Mouse (Mus musculus) forebrain, embryonic 14.5 days (tissue): ENCODE results near the gene Tmem80. TPM values are rescaled to one million over a fixed set of nuclear protein-coding genes. Genes with fewer than 3 reads are reported as not detected.

Source experiments
- ATAC-seq: fragments of 200-750 bp; cut with Nextera tagmentation; 2 replicates; pipeline ENCODE4 v1.8.0; 2017; ENCODE audit warnings: mild to moderate bottlenecking, moderate library complexity
- DNase-seq: peaks from one replicate; pipeline ENCODE4 v3.0.0-alpha.2; 2015; ENCODE audit warnings: low spot score
- H3K27ac ChIP-seq: fragments of 300-500 bp; sonication (generic); 2 replicates; pipeline ENCODE4 v1.5.1; 2014; ENCODE audit warnings: low read depth, mild to moderate bottlenecking, control low read depth, low read length, moderate library complexity
- H3K27me3 ChIP-seq: fragments of 300-500 bp; sonication (generic); replicated peaks from 2 replicates; pipeline ENCODE4 v1.6.1; 2014; ENCODE audit warnings: low read length, control low read depth, mixed read lengths; ENCODE audit not compliant: control insufficient read depth, insufficient read depth
- H3K36me3 ChIP-seq: fragments of 300-500 bp; sonication (generic); 2 replicates; pipeline ENCODE4 v1.6.1; 2014; ENCODE audit warnings: low read length, control low read depth; ENCODE audit not compliant: control insufficient read depth, insufficient read depth
- H3K4me1 ChIP-seq: fragments of 300-500 bp; sonication (generic); 2 replicates; pipeline ENCODE4 v1.6.1; 2014; ENCODE audit warnings: antibody characterized with exemption, low read length, control low read depth; ENCODE audit not compliant: control insufficient read depth, insufficient read depth
- H3K4me2 ChIP-seq: fragments of 300-500 bp; sonication (generic); 2 replicates; pipeline ENCODE4 v1.6.1; 2014; ENCODE audit warnings: mild to moderate bottlenecking, control low read depth, low read length
- H3K4me3 ChIP-seq: fragments of 300-500 bp; sonication (generic); 2 replicates; pipeline ENCODE4 v1.5.1; 2014; ENCODE audit warnings: low read depth, low read length, control low read depth
- H3K9ac ChIP-seq: fragments of 300-500 bp; sonication (generic); 2 replicates; pipeline ENCODE4 v1.6.1; 2014; ENCODE audit warnings: mild to moderate bottlenecking, low read length, control low read depth, moderate library complexity
- H3K9me3 ChIP-seq: fragments of 300-500 bp; sonication (generic); replicated peaks from 2 replicates; pipeline ENCODE4 v1.6.1; 2016; ENCODE audit warnings: low read length, control low read depth, mixed read lengths; ENCODE audit not compliant: control insufficient read depth
- WGBS: fragments of 180-500 bp; shearing (Covaris S2); extraction: QIAGEN DNeasy Blood & Tissue Kit; methylation state at CpG from one replicate; pipeline ENCODE4 v1.1.7; 2014; 5-methylcytosine and 5-hydroxymethylcytosine counted together
- polyA plus RNA-seq: library from polyadenylated mRNA; unstranded; fragments of >200 nt; fragmentation: Nextera tagmentation; extraction: Ambion mirVana; gene quantifications from 2 replicates; pipeline ENCODE4 v1.2.1, GENCODE M21; 2014

The Tmem80 gene
- polyA plus RNA-seq, 1 experiment from 2014 or later: 39.1 TPM

DNA sequence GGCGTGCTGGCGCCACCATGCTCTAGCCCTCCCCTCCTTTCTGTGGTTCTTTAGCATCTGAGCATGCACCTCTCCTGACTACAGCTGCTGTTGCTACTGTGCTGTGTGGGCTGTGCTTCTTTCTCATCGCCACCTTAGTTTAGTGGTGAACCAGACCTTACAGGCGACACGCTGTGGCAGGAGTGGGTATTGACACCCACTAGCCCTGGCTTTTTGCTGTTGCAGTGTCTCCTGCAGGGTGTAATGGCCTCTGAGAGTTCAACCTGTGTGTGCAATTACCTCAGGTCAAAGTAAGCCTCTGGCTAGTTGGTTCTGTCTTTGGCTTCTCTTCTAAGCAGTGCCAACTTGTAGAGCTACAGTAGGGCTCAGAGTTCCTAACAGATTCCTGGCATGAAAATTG lies 11.6 kb upstream of the Tmem80 start:
- no peak overlapping the region for H3K9ac ChIP-seq
- DNase-seq: no peak
- H3K27ac ChIP-seq: no peak overlapping the region
- ATAC-seq: no peak
- no peaks in the 10 kb centered on the region for H3K4me1 ChIP-seq
- H3K27me3 ChIP-seq: no peaks in the 10 kb centered on the region
- H3K36me3 ChIP-seq: peaks cover 98% of the 10 kb centered on the region
- WGBS: 80% methylated on average over 5 of the region's 5 CpGs
- H3K4me3 ChIP-seq: no peak overlapping the region
- H3K4me2 ChIP-seq: no peak overlapping the region
- H3K9me3 ChIP-seq: no peaks in the 10 kb centered on the region

DNA sequence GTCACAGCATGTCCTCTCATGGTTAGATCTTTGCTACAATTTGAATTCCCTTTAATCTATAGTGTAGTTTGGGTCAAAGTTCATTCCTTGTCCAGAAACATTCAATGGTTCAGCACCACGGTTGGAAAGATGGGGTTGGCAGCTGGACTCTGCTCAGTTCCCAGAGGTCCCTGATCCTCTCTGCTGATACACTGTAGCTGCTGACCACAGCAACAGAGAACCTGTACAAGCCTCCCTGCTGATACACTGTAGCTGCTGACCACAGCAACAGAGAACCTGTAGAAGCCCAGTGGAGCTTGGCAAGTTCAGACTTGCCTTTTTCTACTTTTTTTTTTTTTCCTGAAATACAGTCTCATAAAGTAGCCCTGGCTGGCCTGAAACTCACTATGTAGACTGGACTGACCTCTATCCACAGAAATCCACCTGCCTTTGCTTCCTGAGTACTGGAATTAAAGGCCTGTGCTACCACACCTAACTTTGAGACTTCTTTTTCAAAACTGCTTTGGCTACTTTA lies 9.9 kb upstream of the Tmem80 start:
- Histone ChIP-seq H3K36me3 (peaks cover 98% of the 10 kb centered on the region), H3K27me3 (no peaks in the 10 kb centered on the region), H3K4me3 (no peak overlapping the region), H3K9me3 (no peaks in the 10 kb centered on the region), H3K4me2 (no peak overlapping the region), H3K4me1 (no peaks in the 10 kb centered on the region), H3K27ac (no peak overlapping the region), H3K9ac (no peak overlapping the region)
- ATAC-seq: no peak
- DNase-seq: no peak
- 91% methylated on average over 1 of the region's 1 CpGs for WGBS

DNA sequence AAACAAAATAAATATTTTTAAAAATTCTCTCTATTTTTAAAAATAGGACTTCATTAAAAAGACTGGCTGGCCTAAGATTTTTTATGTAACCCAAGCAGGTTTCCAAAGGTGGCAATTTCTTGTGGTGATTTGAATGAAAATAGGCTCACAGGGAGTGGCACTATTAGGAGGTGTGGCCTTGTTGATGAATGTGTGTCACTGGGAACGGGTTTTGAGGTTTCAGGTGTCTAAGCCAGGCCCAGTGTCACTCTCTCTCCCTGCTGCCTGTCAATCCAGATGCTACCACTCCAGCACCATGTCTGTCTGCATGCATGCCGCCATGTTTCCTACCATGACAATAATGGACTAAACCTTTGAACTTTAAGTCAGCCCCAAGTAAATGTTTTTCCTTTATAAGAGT lies 8.1 kb upstream of the Tmem80 start:
- WGBS: 78% methylated on average over 2 of the region's 2 CpGs
- Histone ChIP-seq H3K4me3 (no peak overlapping the region), H3K4me1 (peaks cover 1% of the 10 kb centered on the region; the same call in 1 of the 2 replicates), H3K27me3 (no peaks in the 10 kb centered on the region), H3K9me3 (no peaks in the 10 kb centered on the region), H3K9ac (no peak overlapping the region), H3K36me3 (peaks cover 95% of the 10 kb centered on the region), H3K27ac (no peak overlapping the region), H3K4me2 (no peak overlapping the region)
- ATAC-seq (no peak), DNase-seq (no peak)

DNA sequence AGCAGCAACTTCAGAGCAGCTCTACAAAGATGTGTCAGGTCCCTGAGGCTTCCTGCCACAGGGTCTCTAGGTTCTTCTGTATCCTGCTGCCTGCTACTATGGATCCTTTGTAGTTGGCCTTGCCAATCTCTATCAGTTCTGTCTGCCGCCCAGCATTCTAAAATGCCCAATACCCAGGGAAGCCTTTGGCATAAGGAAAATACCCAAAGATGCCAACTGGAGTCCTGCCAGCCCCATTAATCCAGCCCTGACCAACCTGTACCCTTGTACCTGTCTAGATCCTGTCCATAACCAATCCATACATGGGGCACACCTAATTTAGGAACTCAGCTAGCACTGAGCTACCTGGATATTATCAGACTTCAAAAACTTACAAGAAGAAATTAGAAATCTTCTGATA lies 2.9 kb upstream of the Tmem80 start:
- DNase-seq (no peak), ATAC-seq (no peak)
- Histone ChIP-seq H3K4me1 (peaks cover 23% of the 10 kb centered on the region), H3K4me2 (0 out of 2 replicates have a peak overlapping the region, but pooled peaks have one; percentile 4), H3K27ac (no peak overlapping the region), H3K36me3 (peaks cover 43% of the 10 kb centered on the region), H3K27me3 (no peaks in the 10 kb centered on the region), H3K9me3 (no peaks in the 10 kb centered on the region), H3K4me3 (no peak overlapping the region), H3K9ac (no peak overlapping the region)
- WGBS: 71% methylated on average over 1 of the region's 1 CpGs

DNA sequence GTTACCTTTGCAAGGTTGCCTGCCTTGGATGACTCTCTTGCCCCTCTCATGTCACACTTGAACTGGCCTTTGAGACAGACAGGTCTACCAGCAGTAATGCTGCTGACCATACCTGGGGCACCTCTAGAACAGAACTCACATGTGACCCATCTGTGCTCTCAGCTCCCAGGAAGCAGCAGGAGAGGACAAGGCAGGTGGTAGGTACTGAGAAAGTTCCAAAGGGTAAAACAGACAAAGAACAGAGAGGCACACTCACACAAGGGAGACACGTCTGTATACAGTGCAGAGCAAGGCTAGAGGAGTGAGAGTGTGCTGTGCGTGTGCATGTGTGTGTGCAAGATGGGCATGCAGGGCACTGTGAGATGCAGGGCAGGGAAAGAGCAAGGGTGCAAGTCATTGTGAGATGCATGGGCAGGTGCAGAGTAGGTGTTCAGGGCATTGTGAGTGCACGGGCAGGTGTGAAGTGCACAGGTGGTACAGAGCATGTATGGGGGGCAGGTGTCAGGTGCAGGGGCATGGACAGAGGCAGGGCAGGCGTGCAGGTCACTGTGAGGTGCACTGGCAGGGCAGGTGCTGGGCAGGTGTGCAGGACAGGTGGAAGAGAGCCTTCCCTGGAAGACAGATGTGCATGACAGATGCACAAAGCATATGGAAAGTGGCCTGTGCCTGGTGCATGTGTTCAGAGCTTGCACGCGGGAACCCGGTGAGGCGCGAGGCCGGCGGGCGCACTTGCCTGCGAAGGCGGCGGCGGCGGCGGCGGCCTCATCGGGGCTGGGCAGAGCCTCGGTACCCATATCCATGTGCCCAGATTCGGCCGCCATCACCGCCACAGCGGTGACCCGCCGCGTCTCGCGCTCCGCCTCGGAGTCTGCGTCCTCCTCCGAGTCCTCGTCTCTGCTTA lies 743 bp upstream of the Tmem80 start:
- Histone ChIP-seq H3K9ac (peak overlapping the region; percentile 90), H3K36me3 (peaks cover 22% of the 10 kb centered on the region), H3K4me3 (peak overlapping the region; percentile 66), H3K4me2 (peak overlapping the region; percentile 100), H3K9me3 (no peaks in the 10 kb centered on the region), H3K27me3 (no peaks in the 10 kb centered on the region), H3K4me1 (peaks cover 23% of the 10 kb centered on the region), H3K27ac (peak overlapping the region; percentile 99)
- ATAC-seq: peak; percentile 15
- WGBS: 6% methylated on average over 32 of the region's 35 CpGs
- DNase-seq: peak; percentile 46

DNA sequence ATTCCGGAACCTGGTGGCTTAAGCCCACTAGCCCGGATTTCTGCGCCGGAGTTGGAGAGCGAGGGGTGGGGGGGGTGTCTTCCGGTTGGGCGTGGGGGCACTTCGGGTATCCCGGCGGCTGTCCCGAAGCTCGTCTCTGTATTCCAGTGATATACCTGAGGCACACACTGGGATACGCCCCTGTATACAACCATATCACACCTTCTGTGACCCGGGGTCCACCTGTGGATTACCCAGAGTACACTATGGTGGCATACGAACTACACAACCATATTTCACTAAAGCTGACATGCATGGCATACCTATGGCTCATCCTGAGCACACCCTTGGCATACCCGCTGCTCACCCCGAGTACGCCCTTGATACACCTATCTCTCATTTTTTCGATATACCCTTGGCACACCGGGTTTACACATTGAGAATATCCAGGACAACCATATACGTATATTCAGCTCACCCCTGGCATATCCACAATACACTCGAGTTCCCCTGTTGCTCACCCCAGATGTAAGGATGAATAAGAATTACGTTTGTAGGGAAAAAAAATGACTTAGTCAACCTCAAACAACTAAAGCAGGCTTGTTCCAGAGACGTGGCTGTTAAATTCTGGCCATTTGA lies 943 bp downstream of the Tmem80 start:
- Histone ChIP-seq H3K36me3 (peaks cover 18% of the 10 kb centered on the region), H3K27ac (peak overlapping the region; percentile 99), H3K27me3 (no peaks in the 10 kb centered on the region), H3K9me3 (no peaks in the 10 kb centered on the region), H3K4me1 (peaks cover 23% of the 10 kb centered on the region), H3K4me2 (peak overlapping the region; percentile 69), H3K9ac (peak overlapping the region; percentile 90), H3K4me3 (peak overlapping the region; percentile 66)
- 16% methylated on average over 24 of the region's 24 CpGs for WGBS
- DNase-seq (peak; percentile 16), ATAC-seq (peak; percentile 18; the same call in 1 of the 2 replicates)

DNA sequence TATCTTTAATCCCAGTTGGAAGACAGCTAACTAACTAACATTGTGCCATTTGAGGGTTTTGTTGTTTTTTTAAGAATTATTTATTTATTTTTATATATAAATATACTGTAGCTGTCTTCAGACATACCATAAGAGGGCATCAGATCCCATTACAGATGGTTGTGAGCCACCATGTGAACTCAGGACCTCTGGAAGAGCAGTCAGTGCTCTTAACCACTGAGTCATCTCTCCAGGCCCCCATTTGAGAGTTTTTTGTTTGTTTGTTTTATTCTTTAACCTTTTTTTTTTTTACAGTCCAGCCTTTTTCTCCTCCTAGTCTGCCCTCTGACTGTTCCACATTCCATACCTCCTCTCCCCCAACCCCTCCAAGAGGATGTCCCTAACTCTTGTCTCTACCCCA lies 3.2 kb downstream of the Tmem80 start:
- no peak for DNase-seq

DNA sequence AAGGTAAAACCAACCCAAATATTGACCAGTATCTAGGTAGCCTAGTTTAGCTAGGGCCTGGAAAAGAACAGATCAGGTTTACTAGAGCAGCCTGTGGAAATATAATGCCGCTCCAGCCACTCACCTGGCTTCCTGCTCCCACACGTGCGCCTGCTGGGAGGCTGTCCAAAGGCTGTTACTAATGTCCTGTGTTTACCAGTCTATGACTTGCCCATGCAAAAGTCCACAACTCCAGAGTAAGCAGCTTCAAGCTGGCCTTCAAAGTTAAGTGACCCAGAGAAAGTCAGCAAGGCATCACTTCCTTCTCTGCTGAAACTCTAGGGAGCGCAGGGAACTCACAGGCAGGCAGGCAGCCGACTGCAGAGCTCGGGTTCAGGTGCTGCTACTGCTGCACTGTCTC lies 4.5 kb downstream of the Tmem80 start:
- no peak for ATAC-seq
- Histone ChIP-seq H3K36me3 (peaks cover 29% of the 10 kb centered on the region), H3K4me3 (no peak overlapping the region), H3K4me1 (peaks cover 6% of the 10 kb centered on the region), H3K9ac (no peak overlapping the region), H3K9me3 (no peaks in the 10 kb centered on the region), H3K27ac (no peak overlapping the region), H3K4me2 (no peak overlapping the region), H3K27me3 (no peaks in the 10 kb centered on the region)
- no peak for DNase-seq
- WGBS: 88% methylated on average over 6 of the region's 6 CpGs

More for the DNA sequence above, 3.2 kb downstream of the Tmem80 start:
- Histone ChIP-seq H3K27ac (no peak overlapping the region), H3K36me3 (peaks cover 27% of the 10 kb centered on the region), H3K4me3 (no peak overlapping the region), H3K4me2 (no peak overlapping the region), H3K9me3 (no peaks in the 10 kb centered on the region), H3K4me1 (peaks cover 18% of the 10 kb centered on the region), H3K9ac (no peak overlapping the region), H3K27me3 (no peaks in the 10 kb centered on the region)
- ATAC-seq: no peak
